Mouse (Mus musculus): ENCODE measurements around the gene Ccl2.

Ccl2 gene

GRCm38 (mm10) chr11:82035857-82036256, 486 bp downstream of the Ccl2 start:
- no peak for DNase-seq (ENCODE audit: low spot score)

- DNase-seq (ENCODE audit: low spot score), result no peak
These were observed 3.2 kb downstream of the Ccl2 start, which contains the start of gene Gm17268 for GRCm38 (mm10) chr11:82038535-82038934. Gene Gm17268 (minus strand): TSS chr11:82038562.

GRCm38 (mm10) chr11:82039132-82039660, 3.8 kb downstream of the Ccl2 start:
- no peak for DNase-seq (ENCODE audit: low spot score)

- DNase-seq (ENCODE audit: low spot score), result no peak
These were observed 6.3 kb downstream of the Ccl2 start for GRCm38 (mm10) chr11:82041671-82042080.

- DNase-seq (ENCODE audit: low spot score), result peak; percentile 19
These were observed 10.1 kb downstream of the Ccl2 start, which contains the start of gene Ccl7 for GRCm38 (mm10) chr11:82045471-82045870. Gene Ccl7 (plus strand): TSS chr11:82045712.

GRCm38 (mm10) chr11:82047746-82048415, 12.5 kb downstream of the Ccl2 start:
- DNase-seq (ENCODE audit: low spot score), result peak; percentile 25

GRCm38 (mm10) chr11:82053849-82054248, 18.5 kb downstream of the Ccl2 start:
- DNase-seq (ENCODE audit: low spot score), result no peak

- no peak for DNase-seq (ENCODE audit: low spot score)
These were observed 22.3 kb downstream of the Ccl2 start, which contains the start of gene Ccl11 for GRCm38 (mm10) chr11:82057646-82058045. Gene Ccl11 (plus strand): TSS chr11:82057823.

GRCm38 (mm10) chr11:82062226-82062625, 26.9 kb downstream of the Ccl2 start:
- no peak for DNase-seq (ENCODE audit: low spot score)

GRCm38 (mm10) chr11:82063454-82063853, 28.1 kb downstream of the Ccl2 start:
- DNase-seq (ENCODE audit: low spot score), result no peak

- DNase-seq (ENCODE audit: low spot score), result no peak
These were observed 31.7 kb downstream of the Ccl2 start for GRCm38 (mm10) chr11:82066953-82067571.

- no peak for DNase-seq (ENCODE audit: low spot score)
These were observed 35.7 kb downstream of the Ccl2 start for GRCm38 (mm10) chr11:82071076-82071475.

GRCm38 (mm10) chr11:82072374-82072773, 37.0 kb downstream of the Ccl2 start:
- no peak for DNase-seq (ENCODE audit: low spot score)

GRCm38 (mm10) chr11:82072984-82073383, 37.6 kb downstream of the Ccl2 start:
- DNase-seq (ENCODE audit: low spot score), result no peak

GRCm38 (mm10) chr11:82073686-82074085, 38.3 kb downstream of the Ccl2 start:
- no peak for DNase-seq (ENCODE audit: low spot score)

- no peak for DNase-seq (ENCODE audit: low spot score)
These were observed 41.7 kb downstream of the Ccl2 start for GRCm38 (mm10) chr11:82077031-82077430.

- DNase-seq (ENCODE audit: low spot score), result no peak
These were observed 42.9 kb downstream of the Ccl2 start for GRCm38 (mm10) chr11:82078136-82078730.

- DNase-seq (ENCODE audit: low spot score), result no peak
These were observed 45.5 kb downstream of the Ccl2 start for GRCm38 (mm10) chr11:82080865-82081264.

- no peak for DNase-seq (ENCODE audit: low spot score)
These were observed 49.0 kb downstream of the Ccl2 start for GRCm38 (mm10) chr11:82084360-82084759.
